Mouse (Mus musculus): ENCODE measurements around the gene Higd1a. TPM values are rescaled to one million over a fixed set of nuclear protein-coding genes. Genes with fewer than 3 reads are reported as not detected.
A peak's percentile ranks its signal among the peaks of the same experiment; 100 is the strongest.

Gene Higd1a
- polyA plus RNA-seq, 2 experiments: 20.8 to 119 TPM

DNA sequence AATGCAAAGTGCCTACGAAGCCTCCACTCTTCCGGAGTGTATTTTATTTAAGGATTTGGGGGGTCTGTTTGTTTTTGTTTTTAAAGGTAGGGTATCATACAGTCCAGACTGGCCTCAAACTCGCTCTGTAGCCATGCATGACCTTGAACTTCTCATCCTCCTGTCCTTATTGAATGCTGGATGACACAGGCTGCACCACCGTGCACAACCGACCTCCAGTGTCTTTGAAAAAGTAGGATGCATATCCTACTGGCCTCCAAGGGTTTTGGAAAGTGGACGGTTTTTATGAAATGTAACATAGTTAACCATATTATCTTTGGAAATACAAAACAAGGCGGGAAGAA is 18.6 kb downstream of the Higd1a start:
- TF ChIP-seq CTCF (IDR thresholded peaks at IDR 0.05; ENCODE audit: low read depth): no peak
- ATAC-seq (ENCODE audit: insufficient read depth) (peak; percentile 31; the same call in 1 of the 2 replicates), DNase-seq (ENCODE audit: low read depth in 3 of 3, low spot score in 3 of 3) (no peak)
- Histone ChIP-seq H3K27me3 (ENCODE audit: control insufficient read depth, insufficient read depth, low read length) (peaks cover 8% of the 10 kb centered on the region; the same call in 1 of the 2 replicates), H3K36me3 (replicated peaks; ENCODE audit: control insufficient read depth, insufficient read depth, low read depth) (no peaks in the 10 kb centered on the region), H3K4me3 (ENCODE audit: insufficient read depth in 1 of 2, low read depth in 2 of 2, low read length in 2 of 2) (peak overlapping the region in 1 of 2 experiments; percentile 19; a peak in 1 of 4 replicates), H3K27ac (no peak overlapping the region), H3K9ac (replicated peaks) (no peak overlapping the region), H3K4me1 (replicated peaks; ENCODE audit: control insufficient read depth in 2 of 2, insufficient read depth in 2 of 2, low read length in 1 of 2) (no peaks in the 10 kb centered on the region), H3K4me2 (ENCODE audit: low read depth) (peak overlapping the region; percentile 58), H3K9me3 (ENCODE audit: control insufficient read depth, low read length) (no peaks in the 10 kb centered on the region)
- WGBS (ENCODE audit: insufficient replicate concordance): 30% methylated on average over 7 of the region's 7 CpGs

DNA sequence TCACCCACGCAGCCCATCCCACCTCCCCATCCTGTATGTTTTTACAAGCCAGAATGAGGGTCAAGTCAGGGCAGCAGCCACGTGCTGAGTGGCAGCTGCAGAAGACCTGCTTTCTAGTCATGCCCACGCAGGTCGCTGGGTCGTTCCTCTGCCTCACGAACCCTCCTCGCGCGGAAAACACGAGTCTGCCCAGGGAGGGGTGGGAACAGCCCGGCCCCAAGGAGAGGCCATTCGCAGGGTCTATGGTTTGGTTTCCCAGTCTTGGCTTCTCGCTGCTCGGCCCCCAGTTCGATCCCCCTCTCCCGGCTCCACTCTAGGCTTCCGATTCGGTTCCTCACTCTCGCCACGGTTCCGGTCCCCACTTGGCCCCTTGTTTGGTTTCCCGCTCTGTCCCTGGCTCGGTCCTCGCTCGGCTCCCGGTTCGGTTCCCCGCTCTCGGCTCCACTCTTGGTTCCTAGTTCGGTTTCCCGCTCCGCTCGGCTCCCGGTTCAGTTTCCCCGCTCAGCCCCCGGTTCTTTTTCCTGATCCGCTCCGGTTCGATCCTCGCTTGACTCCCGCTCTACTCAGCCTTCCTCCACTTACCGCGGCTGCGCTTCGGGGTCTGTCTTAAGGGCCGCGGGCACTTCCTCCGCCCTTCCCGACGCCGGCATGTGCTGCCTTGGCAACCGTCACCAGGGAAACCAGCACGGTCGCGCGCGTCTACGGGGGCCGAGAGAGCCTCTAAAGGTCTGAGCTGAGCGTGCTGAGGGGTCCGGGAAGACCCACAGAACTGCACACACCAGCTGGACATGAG is 19.1 kb downstream of the Higd1a start, which contains the start of gene Ccdc13:
Gene Ccdc13 (minus strand): TSS at position 633 of the 793 bp plus-strand sequence.
- DNase-seq (ENCODE audit: low read depth in 3 of 3, low spot score in 3 of 3): no peak
- Histone ChIP-seq H3K9ac (replicated peaks) (no peak within 1 kb of the TSS), H3K27ac (no peak within 1 kb of the TSS), H3K4me1 (replicated peaks; ENCODE audit: control insufficient read depth in 2 of 2, insufficient read depth in 2 of 2, low read length in 1 of 2) (no peaks in the 10 kb centered on the region), H3K36me3 (replicated peaks; ENCODE audit: control insufficient read depth, insufficient read depth, low read depth) (no peaks in the 10 kb centered on the region), H3K4me3 (ENCODE audit: insufficient read depth in 1 of 2, low read depth in 2 of 2, low read length in 2 of 2) (peak within 1 kb of the TSS; percentile 7 to 19; a peak in 3 of 4 replicates), H3K4me2 (ENCODE audit: low read depth) (peak within 1 kb of the TSS; percentile 58), H3K9me3 (ENCODE audit: control insufficient read depth, low read length) (no peaks in the 10 kb centered on the region), H3K27me3 (ENCODE audit: control insufficient read depth, insufficient read depth, low read length) (peaks cover 8% of the 10 kb centered on the region; the same call in 1 of the 2 replicates)
- WGBS (ENCODE audit: insufficient replicate concordance): 6% methylated on average over 61 of the region's 61 CpGs
- TF ChIP-seq CTCF (IDR thresholded peaks at IDR 0.05; ENCODE audit: low read depth) (no peak), EP300 (IDR thresholded peaks at IDR 0.05; ENCODE audit: low read depth) (no peak)
- peak; percentile 50; the same call in 1 of the 2 replicates for ATAC-seq (ENCODE audit: insufficient read depth)

DNA sequence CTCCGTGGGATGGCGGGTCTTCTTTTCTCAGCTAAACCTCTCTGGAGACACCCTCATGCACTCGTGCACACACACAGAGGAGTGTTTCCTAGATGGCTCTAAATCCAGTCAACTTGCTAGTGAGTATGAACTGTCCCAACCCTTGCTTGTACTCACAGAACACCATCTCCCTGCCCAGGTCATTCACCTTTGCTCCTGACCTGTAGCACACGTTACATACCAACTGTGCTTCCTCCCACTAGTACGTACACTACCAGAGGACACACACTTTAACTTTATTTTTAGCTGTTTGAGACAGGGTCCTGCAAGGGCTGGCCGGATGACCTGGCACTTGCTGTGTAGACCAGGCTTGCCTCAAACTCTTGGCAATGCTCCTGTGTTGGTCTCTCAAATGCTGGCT is 20.2 kb downstream of the Higd1a start:
- H3K36me3 ChIP-seq (replicated peaks; ENCODE audit: control insufficient read depth, insufficient read depth, low read depth): no peaks in the 10 kb centered on the region
- WGBS (ENCODE audit: insufficient replicate concordance): 62% methylated on average over 6 of the region's 6 CpGs
- DNase-seq (ENCODE audit: low read depth in 3 of 3, low spot score in 3 of 3): no peak
- H3K9me3 ChIP-seq (ENCODE audit: control insufficient read depth, low read length): no peaks in the 10 kb centered on the region
- H3K4me2 ChIP-seq (ENCODE audit: low read depth): no peak overlapping the region
- no peak for ATAC-seq (ENCODE audit: insufficient read depth)
- no peaks in the 10 kb centered on the region for H3K4me1 ChIP-seq (replicated peaks; ENCODE audit: control insufficient read depth in 2 of 2, insufficient read depth in 2 of 2, low read length in 1 of 2)
- H3K27me3 ChIP-seq (ENCODE audit: control insufficient read depth, insufficient read depth, low read length): peaks cover 8% of the 10 kb centered on the region; the same call in 1 of the 2 replicates
- H3K4me3 ChIP-seq (ENCODE audit: insufficient read depth in 1 of 2, low read depth in 2 of 2, low read length in 2 of 2): no peak overlapping the region
- TF ChIP-seq CTCF (IDR thresholded peaks at IDR 0.05; ENCODE audit: low read depth) (no peak), EP300 (IDR thresholded peaks at IDR 0.05; ENCODE audit: low read depth) (no peak)
- H3K27ac ChIP-seq: no peak overlapping the region
- H3K9ac ChIP-seq (replicated peaks): no peak overlapping the region

DNA sequence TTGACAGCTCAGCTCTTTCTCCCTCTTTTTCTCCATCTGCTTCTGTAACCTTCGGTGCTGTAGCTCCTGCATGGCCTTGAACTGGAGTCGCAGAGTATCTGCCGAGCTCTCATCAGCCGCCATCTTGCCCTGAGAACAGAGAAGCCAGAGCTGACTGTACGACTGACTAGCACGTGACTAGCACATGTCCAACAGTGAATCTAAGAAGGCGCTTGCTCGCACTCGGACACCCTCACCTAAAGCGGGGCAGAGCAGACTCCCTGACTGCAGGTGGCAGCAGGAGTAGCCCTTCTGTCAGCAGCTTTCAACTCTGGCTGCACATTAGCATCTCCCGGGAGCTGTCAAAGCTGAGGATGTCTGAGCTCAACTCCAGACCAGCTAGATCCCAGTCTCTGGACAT is 24.3 kb downstream of the Higd1a start:
- ATAC-seq (ENCODE audit: insufficient read depth): no peak
- no peaks in the 10 kb centered on the region for H3K27me3 ChIP-seq (ENCODE audit: control insufficient read depth, insufficient read depth, low read length)
- 71% methylated on average over 11 of the region's 11 CpGs for WGBS (ENCODE audit: insufficient replicate concordance)

DNA sequence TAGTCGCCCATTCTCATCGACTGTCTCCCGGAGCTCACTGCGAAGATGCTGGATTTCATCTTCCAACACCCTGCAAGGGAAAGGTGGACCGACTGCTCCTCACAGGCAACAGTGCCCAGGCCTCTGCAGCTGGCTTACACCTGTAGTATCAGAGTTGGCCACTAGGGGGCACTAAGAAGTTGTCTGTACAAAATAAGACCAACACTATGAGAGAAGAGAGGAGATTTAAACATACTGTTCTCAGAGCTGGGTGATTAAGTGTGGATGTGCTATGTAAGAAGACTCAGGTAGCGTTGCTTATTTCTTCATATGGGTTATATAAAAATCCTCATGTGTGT is 27.2 kb downstream of the Higd1a start:
- peak; percentile 88 for TF ChIP-seq CTCF (IDR thresholded peaks at IDR 0.05; ENCODE audit: low read depth)
- TF ChIP-seq EP300 (IDR thresholded peaks at IDR 0.05; ENCODE audit: low read depth): no peak
- Histone ChIP-seq H3K9me3 (ENCODE audit: control insufficient read depth, low read length) (no peaks in the 10 kb centered on the region), H3K4me1 (replicated peaks; ENCODE audit: control insufficient read depth in 2 of 2, insufficient read depth in 2 of 2, low read length in 1 of 2) (no peaks in the 10 kb centered on the region), H3K4me3 (ENCODE audit: insufficient read depth in 1 of 2, low read depth in 2 of 2, low read length in 2 of 2) (no peak overlapping the region), H3K27ac (no peak overlapping the region), H3K27me3 (ENCODE audit: control insufficient read depth, insufficient read depth, low read length) (no peaks in the 10 kb centered on the region), H3K9ac (replicated peaks) (no peak overlapping the region), H3K36me3 (replicated peaks; ENCODE audit: control insufficient read depth, insufficient read depth, low read depth) (no peaks in the 10 kb centered on the region), H3K4me2 (ENCODE audit: low read depth) (no peak overlapping the region)
- no peak for ATAC-seq (ENCODE audit: insufficient read depth)
- peak; percentile 33 to 46 (median 38) for DNase-seq (ENCODE audit: low read depth in 3 of 3, low spot score in 3 of 3)
- 26% methylated on average over 6 of the region's 6 CpGs for WGBS (ENCODE audit: insufficient replicate concordance)

More for the DNA sequence above, 24.3 kb downstream of the Higd1a start:
- Histone ChIP-seq H3K27ac (no peak overlapping the region), H3K9ac (replicated peaks) (no peak overlapping the region), H3K9me3 (ENCODE audit: control insufficient read depth, low read length) (no peaks in the 10 kb centered on the region), H3K4me2 (ENCODE audit: low read depth) (no peak overlapping the region), H3K4me1 (replicated peaks; ENCODE audit: control insufficient read depth in 2 of 2, insufficient read depth in 2 of 2, low read length in 1 of 2) (no peaks in the 10 kb centered on the region), H3K4me3 (ENCODE audit: insufficient read depth in 1 of 2, low read depth in 2 of 2, low read length in 2 of 2) (no peak overlapping the region), H3K36me3 (replicated peaks; ENCODE audit: control insufficient read depth, insufficient read depth, low read depth) (no peaks in the 10 kb centered on the region)
- DNase-seq (ENCODE audit: low read depth in 3 of 3, low spot score in 3 of 3): no peak
- TF ChIP-seq CTCF (IDR thresholded peaks at IDR 0.05; ENCODE audit: low read depth) (no peak), EP300 (IDR thresholded peaks at IDR 0.05; ENCODE audit: low read depth) (no peak)
